In genomic region chr1:19236591-19236990, GRCm38 (mm10) we compare ENCODE assay signal across 13 mouse cellular contexts. TPM values are rescaled to one million over a fixed set of nuclear protein-coding genes. Genes with fewer than 3 reads are reported as not detected.
DNase-seq lines count a peak whose midpoint lies in the region; ATAC-seq and TF ChIP-seq lines count a peak whose summit lies in the region.
"Had no signal": no experiment of that assay in that cellular context is flagged by ENCODE, and none has a peak within 500 bp of the region (broad histone marks: within the 10 kb centered on the region; RNA-seq: fewer than 3 reads in every experiment).

No protein-coding gene starts in this region.

- H3K27me3 ChIP-seq in forebrain, embryonic 14.5 days (replicated peaks; ENCODE audit: control insufficient read depth, insufficient read depth, low read length), result peaks cover 85% of the 10 kb centered on the region
- H3K27me3 ChIP-seq in forebrain, embryonic 10.5 days (ENCODE audit: poor library complexity, severe bottlenecking), result peaks cover 100% of the 10 kb centered on the region
- peaks cover 79% of the 10 kb centered on the region for H3K27me3 ChIP-seq in E14TG2a.4 (ENCODE audit: insufficient read depth, low read length)
- H3K27me3 ChIP-seq in embryonic facial prominence, embryonic 14.5 days (replicated peaks; ENCODE audit: control insufficient read depth, insufficient read depth, low read length), result peaks cover 92% of the 10 kb centered on the region
- peaks cover 78% of the 10 kb centered on the region for H3K27me3 ChIP-seq in limb, embryonic 14.5 days (ENCODE audit: control insufficient read depth, insufficient read depth, low read length)

- WGBS in forebrain, embryonic 14.5 days, result under 1% methylated on average over 21 of the region's 21 CpGs
- 2% methylated on average over 21 of the region's 21 CpGs for WGBS in forebrain, embryonic 10.5 days
- WGBS in embryonic facial prominence, embryonic 14.5 days, result 11% methylated on average over 21 of the region's 21 CpGs
- 6% methylated on average over 21 of the region's 21 CpGs for WGBS in limb, embryonic 14.5 days

- no peak for DNase-seq in forebrain, embryonic 14.5 days (ENCODE audit: low spot score)
- DNase-seq in forebrain, embryonic 10.5 days (ENCODE audit: extremely low spot score, low spot score), result no peak
- no peak for DNase-seq in embryonic facial prominence, embryonic 14.5 days (ENCODE audit: low spot score)
- DNase-seq in limb, embryonic 14.5 days (ENCODE audit: low spot score), result no peak
- DNase-seq in urinary bladder, postnatal 25 days (ENCODE audit: low spot score), result no peak
- no peak for DNase-seq in heart, adult 18-20 months
- DNase-seq in frontal cortex, adult 2 months (ENCODE audit: extremely low spot score in 1 of 2, low spot score in 1 of 2), result no peak
- DNase-seq: adrenal gland, postnatal 25 days; cerebellum, adult 18-20 months; heart, adult 2 months; lung, adult 18-20 months; thymus, postnatal 14 days had no signal

- no peak for TF ChIP-seq POLR2A in limb, embryonic 14.5 days (IDR thresholded peaks at IDR 0.05; ENCODE audit: borderline replicate concordance, extremely low read depth, insufficient read depth, insufficient read length)

- H3K4me2 ChIP-seq in forebrain, embryonic 14.5 days (ENCODE audit: low read length), result no peak overlapping the region
- no peak overlapping the region for H3K4me2 ChIP-seq in embryonic facial prominence, embryonic 14.5 days (ENCODE audit: low read depth, low read length)
- H3K4me2 ChIP-seq in limb, embryonic 14.5 days (replicated peaks; ENCODE audit: low read depth, low read length, severe bottlenecking), result no peak overlapping the region

- no peak overlapping the region for H3K9ac ChIP-seq in forebrain, embryonic 14.5 days (ENCODE audit: low read length)
- H3K9ac ChIP-seq in embryonic facial prominence, embryonic 14.5 days (ENCODE audit: low read depth, low read length), result no peak overlapping the region
- H3K9ac ChIP-seq in limb, embryonic 14.5 days (ENCODE audit: low read depth, low read length, severe bottlenecking), result no peak overlapping the region

- TF ChIP-seq CTCF in E14TG2a.4 (conservative IDR thresholded peaks at IDR 0.05; ENCODE audit: low read length), result no peak

- H3K9me3 ChIP-seq in forebrain, embryonic 14.5 days (replicated peaks; ENCODE audit: control insufficient read depth, low read length), result no peaks in the 10 kb centered on the region
- H3K9me3 ChIP-seq in forebrain, embryonic 10.5 days, result no peaks in the 10 kb centered on the region
- H3K9me3 ChIP-seq in E14TG2a.4 (ENCODE audit: low read length), result no peaks in the 10 kb centered on the region
- H3K9me3 ChIP-seq in embryonic facial prominence, embryonic 14.5 days (ENCODE audit: control insufficient read depth, low read length), result no peaks in the 10 kb centered on the region
- no peaks in the 10 kb centered on the region for H3K9me3 ChIP-seq in limb, embryonic 14.5 days (ENCODE audit: control insufficient read depth, low read length)

- H3K27ac ChIP-seq in forebrain, embryonic 14.5 days (ENCODE audit: low read depth, low read length), result no peak overlapping the region
- H3K27ac ChIP-seq in forebrain, embryonic 10.5 days, result no peak overlapping the region
- H3K27ac ChIP-seq in embryonic facial prominence, embryonic 14.5 days (replicated peaks; ENCODE audit: low read depth, low read length), result peak overlapping the region; percentile 36; the same call in 1 of the 2 replicates
- H3K27ac ChIP-seq in limb, embryonic 14.5 days (replicated peaks; ENCODE audit: low read depth, low read length), result no peak overlapping the region
- H3K27ac ChIP-seq: heart, adult 2 months had no signal

- no peak overlapping the region for H3K4me3 ChIP-seq in forebrain, embryonic 14.5 days (ENCODE audit: low read depth, low read length)
- no peak overlapping the region for H3K4me3 ChIP-seq in forebrain, embryonic 10.5 days
- peak overlapping the region; percentile 32 for H3K4me3 ChIP-seq in E14TG2a.4 (replicated peaks; ENCODE audit: low read length)
- H3K4me3 ChIP-seq in embryonic facial prominence, embryonic 14.5 days (ENCODE audit: low read depth, low read length), result no peak overlapping the region
- H3K4me3 ChIP-seq in limb, embryonic 14.5 days (replicated peaks; ENCODE audit: low read length), result no peak overlapping the region
- H3K4me3 ChIP-seq: heart, adult 2 months had no signal

- ATAC-seq in forebrain, embryonic 14.5 days, result peak; percentile 42; the same call in 1 of the 2 replicates
- no peak for ATAC-seq in embryonic facial prominence, embryonic 14.5 days (ENCODE audit: low read depth)
- peak; percentile 5; the same call in 1 of the 2 replicates for ATAC-seq in limb, embryonic 14.5 days (ENCODE audit: low FRiP score, low read depth)

- H3K36me3 ChIP-seq in forebrain, embryonic 14.5 days (ENCODE audit: control insufficient read depth, insufficient read depth, low read length), result no peaks in the 10 kb centered on the region
- H3K36me3 ChIP-seq in forebrain, embryonic 10.5 days (replicated peaks), result no peaks in the 10 kb centered on the region
- H3K36me3 ChIP-seq in E14TG2a.4 (ENCODE audit: insufficient read depth, low read length), result no peaks in the 10 kb centered on the region
- no peaks in the 10 kb centered on the region for H3K36me3 ChIP-seq in embryonic facial prominence, embryonic 14.5 days (ENCODE audit: control insufficient read depth, insufficient read depth, low read length)
- H3K36me3 ChIP-seq in limb, embryonic 14.5 days (ENCODE audit: control insufficient read depth, insufficient read depth, low read length), result no peaks in the 10 kb centered on the region

- H3K4me1 ChIP-seq in forebrain, embryonic 14.5 days (ENCODE audit: control insufficient read depth, insufficient read depth, low read length), result no peaks in the 10 kb centered on the region
- H3K4me1 ChIP-seq in forebrain, embryonic 10.5 days, result peaks cover 27% of the 10 kb centered on the region
- H3K4me1 ChIP-seq in E14TG2a.4 (replicated peaks; ENCODE audit: low read depth, low read length), result peaks cover 49% of the 10 kb centered on the region
- no peaks in the 10 kb centered on the region; the same call in 1 of the 2 replicates for H3K4me1 ChIP-seq in embryonic facial prominence, embryonic 14.5 days (ENCODE audit: control insufficient read depth, insufficient read depth, low read length)
- no peaks in the 10 kb centered on the region for H3K4me1 ChIP-seq in limb, embryonic 14.5 days (ENCODE audit: control insufficient read depth, insufficient read depth, low read length)

RNA-seq across cellular contexts. Expression of gene Tfap2b, which starts 27.9 kb away (rescaled TPM):
- polyA plus RNA-seq in forebrain, embryonic 14.5 days (2014; fragmentation: Nextera tagmentation; extraction: Ambion mirVana), result 0.60 and 1.5 TPM in 2 replicates
- polyA plus RNA-seq in forebrain, embryonic 10.5 days (2016; fragmentation: Nextera tagmentation; extraction: Ambion mirVana), result 29.8 and 32.2 TPM in 2 replicates
- 15.1 and 20.3 TPM in 2 replicates for polyA plus RNA-seq in embryonic facial prominence, embryonic 14.5 days (2014; fragmentation: Nextera tagmentation; extraction: Ambion mirVana)
- polyA plus RNA-seq in limb, embryonic 14.5 days (2012; rRNA removed), result 43.2 and 64.9 TPM in 2 replicates
- polyA plus RNA-seq in limb, embryonic 14.5 days (2014; fragmentation: Nextera tagmentation; extraction: Ambion mirVana), result 42.4 and 52.7 TPM in 2 replicates
- total RNA-seq in heart, adult 18-20 months (2021), result not detected
- 0.84 and 1.5 TPM in 2 replicates for polyA plus RNA-seq in frontal cortex, adult 2 months (2012; rRNA removed)
- total RNA-seq: heart, adult 2 months had no signal
